Mouse (Mus musculus): ENCODE measurements around the gene Gm20517.

DNA sequence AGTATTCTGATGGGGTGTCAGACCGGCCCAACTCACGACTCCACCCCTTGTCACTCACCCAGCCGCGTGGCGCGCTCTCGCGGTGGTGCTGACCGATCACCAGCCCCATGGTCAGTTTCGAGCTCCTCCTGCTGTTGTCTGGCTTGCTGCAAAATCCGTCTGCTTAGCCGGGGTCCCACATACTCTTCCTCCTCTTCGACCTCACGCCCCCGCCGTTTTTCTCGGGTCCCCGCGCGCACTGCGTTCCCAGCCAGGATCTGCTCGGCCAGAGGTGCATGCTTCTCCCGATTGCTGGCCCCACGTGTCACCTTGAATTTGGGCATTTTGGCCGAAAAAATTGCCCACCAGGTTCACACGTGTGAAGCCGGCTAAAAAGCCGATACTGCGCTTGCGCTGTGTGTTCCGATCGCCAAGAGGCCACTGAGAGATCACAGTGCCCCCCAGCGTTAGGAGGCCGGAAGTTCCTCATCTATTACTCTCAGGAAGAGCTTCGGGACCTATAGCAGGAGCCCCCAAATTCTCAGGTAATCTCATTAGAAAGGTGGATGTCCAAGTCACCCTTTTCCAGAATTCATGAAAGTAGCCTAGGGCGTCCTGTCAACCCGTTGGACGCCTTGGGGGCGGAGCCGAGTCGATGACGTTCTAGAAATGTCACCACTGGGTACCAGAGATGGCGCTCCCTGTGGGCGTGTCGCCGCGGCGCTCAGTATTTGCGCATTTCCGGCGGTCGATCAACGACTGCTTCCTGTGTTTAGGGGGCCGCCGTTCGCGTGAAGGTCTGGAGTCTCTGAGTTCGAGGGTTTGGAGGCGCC, at the start of gene Gm20517, which contains the start of the genes Bysl and Med20:
- peak; percentile 93 for TF ChIP-seq CTCF (IDR thresholded peaks at IDR 0.05; ENCODE audit: low read depth)
- TF ChIP-seq EP300 (IDR thresholded peaks at IDR 0.05; ENCODE audit: low read depth): peak; percentile 35; the same call in 1 of the 2 replicates

All from liver, embryonic 14.5 days (tissue).